Mouse (Mus musculus) kidney, postnatal 0 days (tissue): ENCODE data around the gene Kcne3. TPM values are rescaled to one million over a fixed set of nuclear protein-coding genes. Genes with fewer than 3 reads are reported as not detected.
A peak's percentile ranks its signal among the peaks of the same experiment; 100 is the strongest.

Experiments used
- ATAC-seq: fragments of 200-750 bp; cut with Nextera tagmentation; replicated peaks from 2 replicates; pipeline ENCODE4 v1.8.0; 2017; ENCODE audit warnings: low read depth, moderate number of reproducible peaks, moderate TSS enrichment, moderate library complexity; ENCODE audit not compliant: low FRiP score
- DNase-seq: peaks from one replicate; pipeline ENCODE4 v3.0.0-alpha.2; 2016; ENCODE audit warnings: low spot score
- H3K27ac ChIP-seq: fragments of 300-500 bp; sonication (generic); 2 replicates; pipeline ENCODE4 v1.5.1; 2014; ENCODE audit warnings: mild to moderate bottlenecking
- H3K27me3 ChIP-seq: fragments of 300-500 bp; sonication (generic); 2 replicates; pipeline ENCODE4 v1.6.1; 2014; ENCODE audit warnings: low read length, mixed read lengths; ENCODE audit not compliant: insufficient read depth
- H3K36me3 ChIP-seq: fragments of 300-500 bp; sonication (generic); 2 replicates; pipeline ENCODE4 v1.6.1; 2014; ENCODE audit warnings: low read length, mixed read lengths; ENCODE audit not compliant: insufficient read depth
- H3K4me1 ChIP-seq: fragments of 300-500 bp; sonication (generic); replicated peaks from 2 replicates; pipeline ENCODE4 v1.6.1; 2014; ENCODE audit warnings: antibody characterized with exemption, low read length, mixed read lengths; ENCODE audit not compliant: insufficient read depth
- H3K4me2 ChIP-seq: fragments of 300-500 bp; sonication (generic); 2 replicates; pipeline ENCODE4 v1.6.1; 2014; ENCODE audit warnings: mild to moderate bottlenecking, low read length, moderate library complexity, mixed read lengths
- H3K4me3 ChIP-seq: fragments of 300-500 bp; sonication (generic); replicated peaks from 2 replicates; pipeline ENCODE4 v1.5.1; 2014; ENCODE audit warnings: low read depth, low read length
- H3K9ac ChIP-seq: fragments of 300-500 bp; sonication (generic); 2 replicates; pipeline ENCODE4 v1.6.1; 2014; ENCODE audit warnings: low read depth, low read length
- H3K9me3 ChIP-seq: fragments of 300-500 bp; sonication (generic); replicated peaks from 2 replicates; pipeline ENCODE4 v1.6.1; 2016; ENCODE audit warnings: low read length, inconsistent platforms, mixed read lengths
- CTCF ChIP-seq: IDR thresholded peaks from 2 replicates; pipeline ENCODE4 v1.5.1; 2016; ENCODE audit warnings: antibody characterized with exemption, low read depth, mild to moderate bottlenecking, moderate library complexity
- WGBS: fragments of 180-500 bp; shearing (Covaris S2); extraction: QIAGEN DNeasy Blood & Tissue Kit; methylation state at CpG from one replicate; pipeline ENCODE4 v1.1.7; 2014; 5-methylcytosine and 5-hydroxymethylcytosine counted together
- polyA plus RNA-seq: library from polyadenylated mRNA; unstranded; fragments of >200 nt; fragmentation: Nextera tagmentation; extraction: Ambion mirVana; gene quantifications from 2 replicates; pipeline ENCODE4 v1.2.1, GENCODE M21; 2015

Kcne3 gene
- polyA plus RNA-seq, 1 experiment from 2014 or later: 2.3 TPM

DNA sequence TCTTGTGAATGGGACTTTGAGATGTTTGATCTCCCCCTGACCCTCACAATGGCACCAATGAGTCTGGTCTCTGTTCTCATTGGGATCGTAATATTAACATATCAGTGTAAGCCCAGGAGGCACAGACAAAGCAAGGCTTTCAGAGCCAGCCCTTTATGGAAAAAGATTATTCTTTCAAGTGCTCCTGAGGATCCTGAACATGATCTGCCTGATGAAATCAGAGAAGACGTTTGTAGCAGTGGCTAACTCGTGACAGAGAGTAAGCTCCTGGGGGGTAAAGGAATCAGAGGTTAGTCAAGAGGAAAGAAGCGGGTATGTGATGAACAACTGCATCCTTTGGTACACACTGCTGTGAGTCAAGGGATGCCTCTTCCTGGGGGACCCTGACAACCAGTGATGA lies 13.9 kb downstream of the Kcne3 start:
- no peak for ATAC-seq
- WGBS: 31% methylated on average over 4 of the region's 4 CpGs
- H3K36me3 ChIP-seq: no peaks in the 10 kb centered on the region
- no peak for TF ChIP-seq CTCF
- no peak overlapping the region for H3K27ac ChIP-seq
- H3K9me3 ChIP-seq: no peaks in the 10 kb centered on the region
- no peak for DNase-seq
- H3K4me2 ChIP-seq: no peak overlapping the region
- H3K9ac ChIP-seq: no peak overlapping the region
- no peak overlapping the region for H3K4me3 ChIP-seq
- H3K4me1 ChIP-seq: no peaks in the 10 kb centered on the region
- H3K27me3 ChIP-seq: no peaks in the 10 kb centered on the region

DNA sequence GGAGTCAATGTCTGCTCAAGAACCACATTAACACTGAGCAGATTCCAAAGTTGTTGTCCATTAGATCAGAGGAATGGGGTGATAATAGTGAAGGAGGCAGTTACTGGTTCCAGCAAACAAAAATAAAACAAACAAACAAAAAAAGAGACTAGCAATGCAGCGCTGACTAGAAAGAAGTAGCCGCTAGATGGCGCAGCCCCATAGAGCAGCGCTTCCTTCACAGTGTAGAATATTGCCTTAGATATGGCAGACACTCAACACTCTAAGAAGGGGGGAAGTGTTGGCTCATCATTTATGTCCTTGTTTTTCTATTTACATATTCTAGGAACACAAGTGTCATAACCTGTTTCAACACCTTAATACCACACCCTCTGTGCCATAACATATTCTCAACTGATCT lies 14.5 kb downstream of the Kcne3 start:
- Histone ChIP-seq H3K27ac (no peak overlapping the region), H3K4me1 (no peaks in the 10 kb centered on the region), H3K36me3 (no peaks in the 10 kb centered on the region), H3K4me3 (no peak overlapping the region), H3K9me3 (no peaks in the 10 kb centered on the region), H3K27me3 (no peaks in the 10 kb centered on the region), H3K9ac (no peak overlapping the region), H3K4me2 (no peak overlapping the region)
- peak; percentile 92 for TF ChIP-seq CTCF
- 6% methylated on average over 4 of the region's 4 CpGs for WGBS
- no peak; the same call in 1 of the 2 replicates for ATAC-seq
- peak; percentile 84 for DNase-seq

DNA sequence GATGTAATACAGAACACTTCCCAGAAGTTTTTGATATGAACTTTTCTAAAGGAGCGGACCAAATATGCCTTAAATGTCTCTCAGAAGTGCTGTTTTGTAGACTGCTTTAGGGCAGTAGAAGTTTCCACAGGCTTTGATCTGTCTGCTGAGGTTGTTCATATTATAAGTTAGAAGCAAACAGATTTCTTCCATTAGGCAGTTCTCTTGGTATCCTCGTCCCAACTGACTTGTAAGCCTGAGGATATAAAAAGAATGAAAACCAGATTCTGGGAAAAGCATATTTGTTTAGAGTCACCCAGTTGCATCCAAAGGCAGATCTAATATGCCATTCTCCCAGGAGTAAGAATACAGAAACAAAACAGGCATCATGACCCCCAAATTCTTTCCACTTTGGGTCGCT lies 24.9 kb downstream of the Kcne3 start:
- Histone ChIP-seq H3K4me3 (no peak overlapping the region), H3K36me3 (no peaks in the 10 kb centered on the region), H3K27ac (no peak overlapping the region), H3K9ac (no peak overlapping the region), H3K27me3 (no peaks in the 10 kb centered on the region), H3K4me2 (no peak overlapping the region), H3K4me1 (no peaks in the 10 kb centered on the region), H3K9me3 (no peaks in the 10 kb centered on the region)
- TF ChIP-seq CTCF: no peak
- 85% methylated on average over 3 of the region's 3 CpGs for WGBS
- ATAC-seq (no peak), DNase-seq (no peak)

DNA sequence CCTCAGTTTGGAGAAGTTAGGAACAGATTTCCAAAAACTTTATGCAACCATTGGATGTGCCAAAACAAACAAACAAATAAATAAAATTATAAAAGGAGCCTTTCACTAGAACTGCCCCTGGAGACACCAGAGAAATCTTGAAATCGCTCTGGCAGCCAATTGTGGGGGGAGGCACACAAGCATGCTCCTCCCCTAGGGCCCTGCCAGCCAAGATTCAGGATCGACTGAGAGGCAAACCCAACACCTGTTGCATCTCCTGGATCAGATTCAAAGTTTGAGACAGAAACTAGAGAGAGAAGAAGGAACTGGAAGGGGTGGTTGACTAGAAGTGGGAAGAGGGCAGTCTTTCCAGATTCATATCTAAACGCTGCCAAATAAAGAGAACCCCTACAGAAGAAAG lies 27.3 kb downstream of the Kcne3 start:
- Histone ChIP-seq H3K4me2 (no peak overlapping the region), H3K27me3 (no peaks in the 10 kb centered on the region), H3K9me3 (no peaks in the 10 kb centered on the region), H3K36me3 (no peaks in the 10 kb centered on the region), H3K27ac (no peak overlapping the region), H3K4me1 (no peaks in the 10 kb centered on the region), H3K9ac (no peak overlapping the region), H3K4me3 (no peak overlapping the region)
- no peak for TF ChIP-seq CTCF
- DNase-seq (no peak), ATAC-seq (no peak)
- WGBS: 59% methylated on average over 3 of the region's 3 CpGs

DNA sequence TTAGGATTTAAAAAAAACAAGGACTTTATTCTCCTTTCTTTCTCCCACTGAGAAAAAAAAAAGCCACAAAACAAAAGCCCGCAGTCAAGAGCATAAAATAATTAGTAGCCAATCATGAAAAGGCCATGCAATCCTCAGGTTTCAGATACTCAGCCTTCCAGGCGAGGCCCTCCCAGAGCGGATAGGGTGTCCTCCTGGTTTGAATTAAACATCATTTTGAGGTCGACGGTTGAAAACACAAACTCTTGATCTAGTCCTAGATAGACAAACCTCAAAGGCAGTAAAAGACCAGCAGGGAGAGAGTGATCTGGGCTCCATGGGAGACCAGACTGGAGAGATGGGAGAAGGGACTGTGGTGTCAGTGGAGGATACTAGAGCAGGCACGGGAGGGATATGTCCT lies 28.6 kb downstream of the Kcne3 start:
- ATAC-seq: no peak
- WGBS: 43% methylated on average over 6 of the region's 6 CpGs
- H3K4me1 ChIP-seq: no peaks in the 10 kb centered on the region
- no peaks in the 10 kb centered on the region for H3K36me3 ChIP-seq
- H3K9ac ChIP-seq: no peak overlapping the region
- DNase-seq: no peak
- no peak overlapping the region for H3K4me2 ChIP-seq
- H3K9me3 ChIP-seq: no peaks in the 10 kb centered on the region
- TF ChIP-seq CTCF: no peak
- no peak overlapping the region for H3K4me3 ChIP-seq
- H3K27ac ChIP-seq: no peak overlapping the region
- H3K27me3 ChIP-seq: no peaks in the 10 kb centered on the region

DNA sequence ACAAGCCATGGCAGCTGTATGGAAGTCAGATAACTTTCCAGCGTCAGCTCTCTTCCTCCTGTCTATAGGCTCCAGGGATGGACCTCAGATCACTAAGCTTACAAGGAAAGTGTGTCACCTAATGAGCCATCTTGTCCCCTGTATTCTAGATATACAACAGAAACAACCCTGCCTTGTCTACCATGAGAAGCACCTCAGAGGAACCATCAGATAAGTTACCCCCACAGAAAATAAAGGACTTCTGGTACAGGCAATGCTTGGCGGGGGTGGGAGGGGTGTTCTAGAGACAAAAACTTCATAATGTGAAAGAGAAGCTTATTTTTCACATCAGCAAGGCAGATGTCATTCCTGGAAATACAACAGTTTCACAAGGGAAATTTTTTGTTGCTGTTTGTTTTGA lies 29.8 kb downstream of the Kcne3 start:
- H3K4me1 ChIP-seq: no peaks in the 10 kb centered on the region
- H3K4me3 ChIP-seq: no peak overlapping the region
- DNase-seq (no peak), ATAC-seq (no peak)
- 84% methylated on average over 2 of the region's 2 CpGs for WGBS
- H3K27ac ChIP-seq: no peak overlapping the region
- no peak overlapping the region for H3K4me2 ChIP-seq
- no peaks in the 10 kb centered on the region for H3K36me3 ChIP-seq
- no peaks in the 10 kb centered on the region for H3K27me3 ChIP-seq
- TF ChIP-seq CTCF: no peak
- no peak overlapping the region for H3K9ac ChIP-seq
- no peaks in the 10 kb centered on the region for H3K9me3 ChIP-seq

DNA sequence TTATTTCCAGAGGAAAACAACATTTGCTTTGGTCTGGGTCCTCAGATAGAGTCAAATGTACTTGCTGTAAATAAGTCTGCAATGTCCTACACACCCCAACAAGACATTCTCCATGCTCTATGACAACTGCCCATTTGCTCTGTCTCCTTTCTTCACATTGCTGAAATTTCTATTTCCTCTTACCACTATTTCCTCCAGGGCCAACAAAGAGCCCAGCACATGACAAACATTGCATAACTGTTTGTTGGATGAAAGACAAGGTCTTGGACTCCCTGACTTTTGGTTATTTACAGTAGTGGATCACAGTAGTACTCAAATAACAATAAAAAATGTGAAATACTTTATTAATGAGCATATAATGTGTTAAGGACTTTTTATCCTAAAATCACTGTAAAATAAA lies 31.6 kb downstream of the Kcne3 start:
- Histone ChIP-seq H3K36me3 (no peaks in the 10 kb centered on the region), H3K4me2 (no peak overlapping the region), H3K9ac (no peak overlapping the region), H3K27ac (no peak overlapping the region), H3K27me3 (no peaks in the 10 kb centered on the region), H3K4me3 (no peak overlapping the region), H3K9me3 (no peaks in the 10 kb centered on the region), H3K4me1 (no peaks in the 10 kb centered on the region)
- no peak for DNase-seq
- ATAC-seq: no peak
- no peak for TF ChIP-seq CTCF
